Mouse (Mus musculus) heart, embryonic 11.5 days (tissue): Measurements from ENCODE around the gene Synrg. TPM values are rescaled to one million over a fixed set of nuclear protein-coding genes. Genes with fewer than 3 reads are reported as not detected.

Experiments
- ATAC-seq: fragments of 200-750 bp; cut with Nextera tagmentation; replicated peaks from 2 replicates; pipeline ENCODE4 v1.8.0; 2017; ENCODE audit warnings: moderate library complexity; ENCODE audit not compliant: insufficient number of reproducible peaks, low FRiP score, low TSS enrichment
- H3K27ac ChIP-seq: fragments of 300-500 bp; sonication (generic); 2 replicates; pipeline ENCODE4 v1.5.1; 2014; ENCODE audit warnings: mild to moderate bottlenecking, low read depth, low read length
- H3K27me3 ChIP-seq: fragments of 300-500 bp; sonication (generic); 2 replicates; pipeline ENCODE4 v1.6.1; 2014; ENCODE audit warnings: mild to moderate bottlenecking, low read length, mixed read lengths; ENCODE audit not compliant: control insufficient read depth, insufficient read depth
- H3K36me3 ChIP-seq: fragments of 300-500 bp; sonication (generic); 2 replicates; pipeline ENCODE4 v1.6.1; 2014; ENCODE audit warnings: mild to moderate bottlenecking, low read length, moderate library complexity, mixed read lengths; ENCODE audit not compliant: control insufficient read depth, insufficient read depth
- H3K4me1 ChIP-seq: fragments of 300-500 bp; sonication (generic); 2 replicates; pipeline ENCODE4 v1.6.1; 2014; ENCODE audit warnings: low read length; ENCODE audit not compliant: control insufficient read depth, insufficient read depth
- H3K4me2 ChIP-seq: fragments of 300-500 bp; sonication (generic); 2 replicates; pipeline ENCODE4 v1.6.1; 2014; ENCODE audit warnings: mild to moderate bottlenecking, moderate library complexity
- H3K4me3 ChIP-seq: fragments of 300-500 bp; sonication (generic); 2 replicates; pipeline ENCODE4 v1.5.1; 2014; ENCODE audit warnings: low read depth, low read length
- H3K9ac ChIP-seq: fragments of 300-500 bp; sonication (generic); 2 replicates; pipeline ENCODE4 v1.6.1; 2014; ENCODE audit warnings: mild to moderate bottlenecking, low read depth, low read length, moderate library complexity
- H3K9me3 ChIP-seq: fragments of 300-500 bp; sonication (generic); replicated peaks from 2 replicates; pipeline ENCODE4 v1.6.1; 2016; ENCODE audit warnings: low read length; ENCODE audit not compliant: control insufficient read depth
- WGBS: fragments of 180-500 bp; shearing (Covaris S2); extraction: QIAGEN DNeasy Blood & Tissue Kit; methylation state at CpG from one replicate; pipeline ENCODE4 v1.1.7; 2014; ENCODE audit not compliant: insufficient replicate concordance; 5-methylcytosine and 5-hydroxymethylcytosine counted together
- polyA plus RNA-seq: library from polyadenylated mRNA; unstranded; fragments of >200 nt; fragmentation: Nextera tagmentation; extraction: Ambion mirVana; gene quantifications from 2 replicates; pipeline ENCODE4 v1.2.1, GENCODE M21; 2014

Gene Synrg
- polyA plus RNA-seq, 1 experiment from 2014 or later, result 7.1 TPM

DNA sequence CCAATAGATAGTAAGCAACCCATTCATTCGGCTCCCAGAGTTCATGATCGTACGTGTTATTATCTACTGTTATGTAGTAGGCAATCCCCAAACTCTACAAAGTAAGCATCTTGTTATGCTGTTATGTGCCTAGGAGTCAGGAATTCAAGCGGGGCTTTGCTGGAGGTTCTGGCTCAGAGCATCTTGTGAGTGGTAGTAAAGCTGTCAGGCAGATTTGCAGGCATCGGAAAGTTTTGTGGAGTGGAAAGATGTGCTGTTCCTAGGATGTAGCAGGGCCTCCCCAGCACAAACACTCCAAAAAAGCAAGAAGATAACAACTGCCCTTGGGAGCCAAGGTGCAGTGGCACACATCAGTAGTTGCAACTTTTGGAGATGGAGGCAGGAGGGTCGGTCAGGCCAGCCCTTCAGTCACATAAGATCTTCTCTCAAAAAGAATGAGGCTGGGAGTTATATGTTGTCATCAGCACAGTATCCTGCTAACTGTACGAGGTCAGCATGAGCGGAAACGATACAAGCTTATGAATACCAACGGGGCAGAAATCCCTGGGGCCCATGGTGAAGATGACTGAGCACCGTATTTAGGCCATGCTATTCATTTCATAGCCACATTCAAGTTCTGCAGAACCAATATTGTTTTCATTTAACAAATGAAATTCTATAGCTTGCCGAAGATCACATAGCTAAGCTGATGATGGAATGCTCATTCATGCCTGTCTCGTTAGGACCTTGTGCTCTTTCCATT lies 12.2 kb downstream of the Synrg start:
- H3K27me3 ChIP-seq, result no peaks in the 10 kb centered on the region

DNA sequence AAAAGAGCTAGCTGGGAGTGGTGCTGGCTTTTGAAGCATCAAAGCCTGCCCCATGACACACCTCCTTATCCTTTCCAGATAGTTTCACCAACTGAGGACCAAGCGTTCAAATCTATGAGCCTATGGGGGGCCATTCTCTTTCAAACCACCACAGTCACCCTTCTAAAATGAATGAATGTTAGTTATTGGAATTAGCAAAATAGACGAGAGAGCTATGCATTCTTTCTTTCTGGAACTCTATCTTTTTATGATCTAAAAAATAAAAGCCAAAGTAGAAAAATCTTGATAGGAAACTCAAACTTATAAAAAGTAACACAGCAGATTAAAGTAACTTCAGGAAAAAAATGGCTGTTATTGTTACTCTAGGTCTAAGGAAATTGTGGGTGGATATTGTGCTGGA lies 13.6 kb downstream of the Synrg start:
- H3K4me1 ChIP-seq, result no peaks in the 10 kb centered on the region
- no peaks in the 10 kb centered on the region for H3K27me3 ChIP-seq
- H3K9ac ChIP-seq, result no peak overlapping the region
- WGBS, result 90% methylated on average over 2 of the region's 2 CpGs
- no peak overlapping the region for H3K27ac ChIP-seq
- ATAC-seq, result no peak
- H3K36me3 ChIP-seq, result peaks cover 17% of the 10 kb centered on the region
- no peak overlapping the region for H3K4me3 ChIP-seq
- H3K9me3 ChIP-seq, result no peaks in the 10 kb centered on the region
- no peak overlapping the region for H3K4me2 ChIP-seq

More for the DNA sequence above, 12.2 kb downstream of the Synrg start:
- H3K36me3 ChIP-seq, result peaks cover 13% of the 10 kb centered on the region
- no peak for ATAC-seq
- no peak overlapping the region for H3K9ac ChIP-seq
- no peak overlapping the region for H3K4me2 ChIP-seq
- H3K4me1 ChIP-seq, result no peaks in the 10 kb centered on the region
- H3K9me3 ChIP-seq, result no peaks in the 10 kb centered on the region
- H3K27ac ChIP-seq, result no peak overlapping the region
- H3K4me3 ChIP-seq, result no peak overlapping the region
- 89% methylated on average over 13 of the region's 13 CpGs for WGBS

DNA sequence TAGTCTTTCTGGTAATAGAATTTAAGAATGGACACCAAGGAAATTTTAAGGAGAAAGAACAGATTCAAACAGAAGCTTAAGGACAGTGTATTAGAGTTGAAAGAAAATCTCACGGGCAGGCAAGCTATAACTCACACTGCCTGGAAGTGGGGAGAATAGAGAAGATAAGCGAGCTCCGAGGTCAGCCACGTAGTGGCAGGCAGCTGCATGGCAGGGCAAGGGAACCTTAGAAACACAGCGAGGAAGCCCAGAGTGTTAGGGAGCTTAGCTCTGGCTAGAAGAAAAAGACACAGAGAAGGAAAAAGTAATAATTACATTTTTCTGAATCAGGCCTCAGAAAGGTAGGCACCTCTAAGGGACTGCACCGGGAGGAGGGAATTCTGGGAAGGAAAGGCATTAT lies 15.8 kb downstream of the Synrg start:
- Histone ChIP-seq H3K4me2 (no peak overlapping the region), H3K9me3 (no peaks in the 10 kb centered on the region), H3K27me3 (no peaks in the 10 kb centered on the region), H3K9ac (no peak overlapping the region), H3K36me3 (peaks cover 19% of the 10 kb centered on the region), H3K4me3 (no peak overlapping the region), H3K4me1 (no peaks in the 10 kb centered on the region), H3K27ac (no peak overlapping the region)
- no peak for ATAC-seq
- WGBS, result 70% methylated on average over 6 of the region's 6 CpGs

DNA sequence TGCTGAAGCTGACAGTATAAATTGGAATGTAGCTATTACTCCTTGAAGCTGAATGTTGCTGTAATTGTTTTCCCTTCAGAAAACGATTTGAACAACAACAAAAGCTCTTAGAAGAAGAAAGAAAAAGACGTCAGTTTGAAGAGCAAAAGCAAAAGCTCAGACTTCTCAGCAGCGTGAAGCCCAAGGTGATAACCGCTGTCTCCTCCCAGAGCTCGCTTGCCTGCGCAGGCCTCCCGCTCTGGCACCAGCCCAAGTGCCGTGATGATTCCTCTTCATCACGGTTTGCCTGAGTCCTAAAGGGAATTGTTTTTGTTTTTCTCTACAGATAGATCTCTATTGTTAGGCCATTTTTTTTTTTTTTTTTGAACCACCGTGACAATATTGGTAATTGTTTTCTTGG lies 17.1 kb downstream of the Synrg start:
- 81% methylated on average over 10 of the region's 10 CpGs for WGBS
- no peaks in the 10 kb centered on the region for H3K4me1 ChIP-seq
- H3K27ac ChIP-seq, result no peak overlapping the region
- ATAC-seq, result no peak
- no peaks in the 10 kb centered on the region for H3K9me3 ChIP-seq
- no peak overlapping the region for H3K4me2 ChIP-seq
- no peak overlapping the region for H3K4me3 ChIP-seq
- H3K36me3 ChIP-seq, result peaks cover 27% of the 10 kb centered on the region
- H3K9ac ChIP-seq, result no peak overlapping the region
- no peaks in the 10 kb centered on the region for H3K27me3 ChIP-seq

DNA sequence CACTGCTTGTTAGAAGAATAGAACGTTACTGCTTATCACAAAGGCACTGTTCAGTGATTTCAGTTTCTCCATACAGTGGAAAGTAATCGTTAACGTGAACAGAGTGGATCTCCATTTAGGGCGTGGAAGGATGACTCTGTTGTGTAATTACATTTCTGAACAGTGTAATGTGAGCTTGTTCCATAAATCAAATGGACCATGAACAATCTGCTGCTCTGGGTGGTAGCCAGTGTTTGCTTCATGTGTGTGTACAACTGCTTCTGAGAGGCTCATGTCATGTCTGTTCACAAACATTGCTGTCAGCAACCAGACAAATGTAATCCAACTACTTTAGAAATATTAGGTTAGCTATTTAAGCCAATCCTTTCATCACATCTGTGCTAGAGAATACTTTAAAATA lies 27.5 kb downstream of the Synrg start:
- Histone ChIP-seq H3K4me1 (no peaks in the 10 kb centered on the region), H3K9me3 (no peaks in the 10 kb centered on the region), H3K4me3 (no peak overlapping the region), H3K9ac (no peak overlapping the region), H3K27ac (no peak overlapping the region), H3K27me3 (no peaks in the 10 kb centered on the region), H3K4me2 (no peak overlapping the region), H3K36me3 (peaks cover 20% of the 10 kb centered on the region)
- 69% methylated on average over 4 of the region's 4 CpGs for WGBS
- ATAC-seq, result no peak

DNA sequence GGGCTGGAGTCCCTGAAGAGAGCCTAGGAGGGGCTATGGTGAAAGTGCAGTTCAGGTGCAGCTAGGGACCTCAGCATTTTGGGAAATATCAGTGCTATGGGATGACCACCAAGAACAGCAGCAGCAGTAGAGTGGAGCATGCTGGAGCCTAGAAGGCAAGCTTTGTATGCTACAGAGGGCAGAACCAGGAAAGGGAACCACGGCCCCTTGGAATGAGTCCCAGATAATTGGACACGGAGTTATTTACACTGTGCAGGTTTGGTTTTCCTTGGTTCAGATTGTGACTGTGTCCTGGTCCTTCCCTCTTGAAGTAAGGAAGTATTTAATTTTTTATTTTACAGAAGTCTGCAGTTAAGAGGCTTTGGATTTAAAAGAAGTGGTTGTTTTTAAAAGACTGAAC lies 29.2 kb downstream of the Synrg start:
- Histone ChIP-seq H3K27me3 (no peaks in the 10 kb centered on the region), H3K4me3 (no peak overlapping the region), H3K36me3 (peaks cover 14% of the 10 kb centered on the region; the same call in 1 of the 2 replicates), H3K27ac (no peak overlapping the region), H3K9ac (no peak overlapping the region), H3K4me1 (no peaks in the 10 kb centered on the region), H3K4me2 (no peak overlapping the region), H3K9me3 (no peaks in the 10 kb centered on the region)
- 85% methylated on average over 2 of the region's 2 CpGs for WGBS
- no peak for ATAC-seq

DNA sequence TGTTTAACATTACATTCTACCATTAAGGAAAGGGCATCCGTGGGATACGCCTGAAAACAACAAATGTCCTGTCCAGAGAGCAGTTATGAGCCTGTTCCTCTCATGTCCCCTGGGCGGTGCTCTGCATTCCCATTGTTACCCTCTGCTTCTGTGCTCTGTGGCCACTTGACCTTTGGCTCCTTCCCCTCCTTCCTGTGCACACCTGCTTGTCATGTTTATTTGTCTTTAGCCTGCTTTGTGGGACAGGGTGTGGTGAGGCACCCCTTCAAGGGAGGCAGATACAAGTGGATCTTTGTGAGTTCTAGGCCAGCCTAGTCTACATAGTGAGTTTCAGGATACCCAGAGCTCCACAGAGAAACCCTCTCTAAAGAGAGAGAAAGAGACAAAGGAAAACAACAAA lies 30.3 kb downstream of the Synrg start:
- ATAC-seq, result no peak
- Histone ChIP-seq H3K4me2 (no peak overlapping the region), H3K4me3 (no peak overlapping the region), H3K4me1 (no peaks in the 10 kb centered on the region), H3K27ac (no peak overlapping the region), H3K27me3 (no peaks in the 10 kb centered on the region), H3K9me3 (no peaks in the 10 kb centered on the region), H3K36me3 (peaks cover 14% of the 10 kb centered on the region), H3K9ac (no peak overlapping the region)
- WGBS, result 80% methylated on average over 3 of the region's 3 CpGs

DNA sequence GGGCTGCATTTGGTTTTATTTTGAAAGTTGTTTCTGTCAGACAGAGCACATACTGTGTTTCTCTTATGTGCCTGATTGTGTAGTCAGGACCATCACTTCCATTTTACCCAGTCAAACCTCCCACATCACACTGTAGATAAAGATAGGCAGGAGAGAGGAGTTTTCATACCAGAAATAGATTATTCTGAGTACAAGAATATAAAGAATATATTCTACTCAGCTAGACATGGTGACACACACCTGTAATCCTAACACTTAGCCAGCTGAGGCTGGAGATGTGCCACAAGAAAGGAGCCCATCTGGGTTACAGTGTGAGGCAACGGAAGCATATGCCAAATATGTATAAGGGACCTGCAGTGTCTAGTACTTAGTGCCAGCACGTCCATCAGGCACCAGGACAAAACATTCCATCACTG lies 31.3 kb downstream of the Synrg start:
- Histone ChIP-seq H3K4me1 (no peaks in the 10 kb centered on the region), H3K9me3 (no peaks in the 10 kb centered on the region), H3K4me3 (no peak overlapping the region), H3K27ac (no peak overlapping the region), H3K4me2 (no peak overlapping the region), H3K36me3 (peaks cover 11% of the 10 kb centered on the region), H3K27me3 (no peaks in the 10 kb centered on the region), H3K9ac (no peak overlapping the region)
- WGBS, result 87% methylated on average over 2 of the region's 2 CpGs
- ATAC-seq, result no peak

DNA sequence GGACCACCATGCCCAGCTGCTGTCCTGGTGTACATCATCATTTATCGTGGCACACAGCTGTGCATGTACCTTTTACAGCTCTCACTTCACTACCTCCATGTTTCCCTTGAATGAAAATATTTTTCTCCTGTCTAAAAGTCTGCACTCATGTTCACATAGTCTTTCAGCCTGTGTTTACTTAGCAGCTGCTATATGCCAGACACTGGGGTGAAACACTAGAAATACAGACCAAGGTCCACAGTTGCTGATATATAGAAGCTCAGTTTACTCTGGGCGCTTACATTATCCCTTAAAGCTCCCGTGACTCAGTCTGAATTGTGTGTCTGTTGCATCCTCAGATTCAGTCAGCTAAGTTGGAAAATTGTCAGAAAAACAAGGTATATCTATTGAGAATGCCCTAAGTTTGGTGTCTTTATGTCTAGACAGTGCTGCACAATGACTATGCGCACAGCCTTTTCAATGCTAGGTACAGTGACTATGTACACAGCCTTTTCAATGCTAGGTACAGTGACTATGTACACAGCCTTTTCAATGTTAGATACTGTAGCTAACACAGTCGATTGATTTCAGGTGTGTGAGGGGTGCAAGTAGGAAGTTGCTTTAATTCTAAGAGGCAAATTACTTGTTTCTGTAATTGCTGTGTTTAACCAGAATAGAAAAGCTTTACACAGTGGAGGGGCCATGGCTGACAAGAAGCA lies 33.1 kb downstream of the Synrg start:
- 87% methylated on average over 5 of the region's 5 CpGs for whole genome bisulfite sequencing
- Histone ChIP-seq H3K27ac (no peak overlapping the region), H3K4me1 (no peaks in the 10 kb centered on the region), H3K36me3 (peaks cover 14% of the 10 kb centered on the region), H3K27me3 (no peaks in the 10 kb centered on the region), H3K4me2 (no peak overlapping the region), H3K4me3 (no peak overlapping the region), H3K9me3 (no peaks in the 10 kb centered on the region), H3K9ac (no peak overlapping the region)
- no peak for ATAC-seq
